Mouse (Mus musculus): ENCODE measurements around the gene Krtap2-4. TPM values are rescaled to one million over a fixed set of nuclear protein-coding genes. Genes with fewer than 3 reads are reported as not detected.

The Krtap2-4 gene
- polyA plus RNA-seq, 1 experiment from 2014 or later, result not detected

GRCm38 (mm10) chr11:99573164-99573563, 41.5 kb downstream of the Krtap2-4 start:
- H3K4me1 ChIP-seq (ENCODE audit: control insufficient read depth, insufficient read depth, low read length), result no peaks in the 10 kb centered on the region
- no peak for ATAC-seq (ENCODE audit: insufficient read depth, low FRiP score)
- H3K4me2 ChIP-seq (ENCODE audit: low read depth, low read length), result no peak overlapping the region
- H3K36me3 ChIP-seq (ENCODE audit: control insufficient read depth, insufficient read depth, low read length), result no peaks in the 10 kb centered on the region
- 58% methylated on average over 4 of the region's 4 CpGs for WGBS
- no peak overlapping the region for H3K27ac ChIP-seq (ENCODE audit: low read length)
- H3K9me3 ChIP-seq (replicated peaks; ENCODE audit: control insufficient read depth, low read length), result no peaks in the 10 kb centered on the region
- no peaks in the 10 kb centered on the region for H3K27me3 ChIP-seq (ENCODE audit: control insufficient read depth, insufficient read depth, low read length)
- no peak overlapping the region for H3K4me3 ChIP-seq (replicated peaks; ENCODE audit: low read length)
- H3K9ac ChIP-seq (ENCODE audit: low read length), result no peak overlapping the region

- ATAC-seq (ENCODE audit: insufficient read depth, low FRiP score), result no peak
- Histone ChIP-seq H3K36me3 (ENCODE audit: control insufficient read depth, insufficient read depth, low read length) (no peaks in the 10 kb centered on the region), H3K27ac (ENCODE audit: low read length) (no peak within 1 kb of the TSS), H3K4me1 (ENCODE audit: control insufficient read depth, insufficient read depth, low read length) (no peaks in the 10 kb centered on the region), H3K4me2 (ENCODE audit: low read depth, low read length) (no peak within 1 kb of the TSS), H3K9ac (ENCODE audit: low read length) (no peak within 1 kb of the TSS), H3K27me3 (ENCODE audit: control insufficient read depth, insufficient read depth, low read length) (no peaks in the 10 kb centered on the region), H3K4me3 (replicated peaks; ENCODE audit: low read length) (no peak within 1 kb of the TSS), H3K9me3 (replicated peaks; ENCODE audit: control insufficient read depth, low read length) (no peaks in the 10 kb centered on the region)
- 90% methylated on average over 7 of the region's 7 CpGs for whole genome bisulfite sequencing
Observed at GRCm38 (mm10) chr11:99566530-99566929, 48.1 kb downstream of the Krtap2-4 start, which contains the start of gene Krtap3-1. Krtap3-1 (minus strand) TSS chr11:99566630.

Other genes with a start within 250 kb of the Krtap2-4 start
- gene Krt28, start 239.9 kb downstream of the Krtap2-4 start, polyA plus RNA-seq (2015; fragmentation: Nextera tagmentation; extraction: Ambion mirVana), result 0.14 and 0.21 TPM in 2 replicates
- 22.3 and 24.1 TPM in 2 replicates for gene Krt10, start 225.5 kb downstream of the Krtap2-4 start, polyA plus RNA-seq (2015; fragmentation: Nextera tagmentation; extraction: Ambion mirVana)
- gene Krt12, start 192.6 kb downstream of the Krtap2-4 start, polyA plus RNA-seq (2015; fragmentation: Nextera tagmentation; extraction: Ambion mirVana), result 0.12 and 0.19 TPM in 2 replicates
- 16.6 and 23.3 TPM in 2 replicates for gene Krt20, start 176.7 kb downstream of the Krtap2-4 start, polyA plus RNA-seq (2015; fragmentation: Nextera tagmentation; extraction: Ambion mirVana)
- gene Krt23, start 121.7 kb downstream of the Krtap2-4 start, polyA plus RNA-seq (2015; fragmentation: Nextera tagmentation; extraction: Ambion mirVana), result 92.1 and 140 TPM in 2 replicates
- 0.14 TPM in 1 of 2 replicates, not detected in the other for gene Krt39, start 93.5 kb downstream of the Krtap2-4 start, polyA plus RNA-seq (2015; fragmentation: Nextera tagmentation; extraction: Ambion mirVana)
- gene Krt40, start 71.7 kb downstream of the Krtap2-4 start, polyA plus RNA-seq (2015; fragmentation: Nextera tagmentation; extraction: Ambion mirVana), result not detected in 2 replicates
- gene Krtap3-3, start 64.0 kb downstream of the Krtap2-4 start, polyA plus RNA-seq (2015; fragmentation: Nextera tagmentation; extraction: Ambion mirVana), result not detected in 2 replicates
- not detected in 2 replicates for gene Krtap3-2, start 58.0 kb downstream of the Krtap2-4 start, polyA plus RNA-seq (2015; fragmentation: Nextera tagmentation; extraction: Ambion mirVana)
- gene Gm11939, start 55.4 kb downstream of the Krtap2-4 start, polyA plus RNA-seq (2015; fragmentation: Nextera tagmentation; extraction: Ambion mirVana), result not detected in 2 replicates
- gene Krtap3-1, start 48.2 kb downstream of the Krtap2-4 start, polyA plus RNA-seq (2015; fragmentation: Nextera tagmentation; extraction: Ambion mirVana), result not detected in 2 replicates
- not detected in 2 replicates for gene Krtap1-5, start 33.8 kb downstream of the Krtap2-4 start, polyA plus RNA-seq (2015; fragmentation: Nextera tagmentation; extraction: Ambion mirVana)
- gene Krtap1-4, start 31.2 kb downstream of the Krtap2-4 start, polyA plus RNA-seq (2015; fragmentation: Nextera tagmentation; extraction: Ambion mirVana), result not detected in 2 replicates
- gene Krtap1-3, start 23.5 kb downstream of the Krtap2-4 start, polyA plus RNA-seq (2015; fragmentation: Nextera tagmentation; extraction: Ambion mirVana), result not detected in 2 replicates
- gene Krtap9-3, start 16.7 kb downstream of the Krtap2-4 start, polyA plus RNA-seq (2015; fragmentation: Nextera tagmentation; extraction: Ambion mirVana), result not detected in 2 replicates
- gene Gm11938, start 11.5 kb downstream of the Krtap2-4 start, polyA plus RNA-seq (2015; fragmentation: Nextera tagmentation; extraction: Ambion mirVana), result not detected in 2 replicates
- not detected in 2 replicates for gene Gm11937, start 4.7 kb downstream of the Krtap2-4 start, polyA plus RNA-seq (2015; fragmentation: Nextera tagmentation; extraction: Ambion mirVana)
- not detected in 2 replicates for gene Gm11562, start 5.6 kb upstream of the Krtap2-4 start, polyA plus RNA-seq (2015; fragmentation: Nextera tagmentation; extraction: Ambion mirVana)
- not detected in 2 replicates for gene Krtap4-1, start 13.4 kb upstream of the Krtap2-4 start, polyA plus RNA-seq (2015; fragmentation: Nextera tagmentation; extraction: Ambion mirVana)
- gene Krtap4-2, start 20.2 kb upstream of the Krtap2-4 start, polyA plus RNA-seq (2015; fragmentation: Nextera tagmentation; extraction: Ambion mirVana), result not detected in 2 replicates
- gene Krtap4-7, start 29.2 kb upstream of the Krtap2-4 start, polyA plus RNA-seq (2015; fragmentation: Nextera tagmentation; extraction: Ambion mirVana), result not detected in 2 replicates
- gene Gm11555, start 35.4 kb upstream of the Krtap2-4 start, polyA plus RNA-seq (2015; fragmentation: Nextera tagmentation; extraction: Ambion mirVana), result not detected in 2 replicates
- not detected in 2 replicates for gene Gm11563, start 44.1 kb upstream of the Krtap2-4 start, polyA plus RNA-seq (2015; fragmentation: Nextera tagmentation; extraction: Ambion mirVana)
- not detected in 2 replicates for gene Krtap4-6, start 51.1 kb upstream of the Krtap2-4 start, polyA plus RNA-seq (2015; fragmentation: Nextera tagmentation; extraction: Ambion mirVana)
- gene Gm14190, start 75.9 kb upstream of the Krtap2-4 start, polyA plus RNA-seq (2015; fragmentation: Nextera tagmentation; extraction: Ambion mirVana), result not detected in 2 replicates
- gene Gm14180, start 119.4 kb upstream of the Krtap2-4 start, polyA plus RNA-seq (2015; fragmentation: Nextera tagmentation; extraction: Ambion mirVana), result not detected in 2 replicates
- gene Gm11595, start 158.1 kb upstream of the Krtap2-4 start, polyA plus RNA-seq (2015; fragmentation: Nextera tagmentation; extraction: Ambion mirVana), result not detected in 2 replicates
- not detected in 2 replicates for gene Krtap4-8, start 165.9 kb upstream of the Krtap2-4 start, polyA plus RNA-seq (2015; fragmentation: Nextera tagmentation; extraction: Ambion mirVana)
- not detected in 2 replicates for gene Krtap4-9, start 170.4 kb upstream of the Krtap2-4 start, polyA plus RNA-seq (2015; fragmentation: Nextera tagmentation; extraction: Ambion mirVana)
- not detected in 2 replicates for gene Gm11596, start 178.6 kb upstream of the Krtap2-4 start, polyA plus RNA-seq (2015; fragmentation: Nextera tagmentation; extraction: Ambion mirVana)
- not detected in 2 replicates for gene Gm11569, start 184.1 kb upstream of the Krtap2-4 start, polyA plus RNA-seq (2015; fragmentation: Nextera tagmentation; extraction: Ambion mirVana)
- not detected in 2 replicates for gene Gm11554, start 189.6 kb upstream of the Krtap2-4 start, polyA plus RNA-seq (2015; fragmentation: Nextera tagmentation; extraction: Ambion mirVana)
- not detected in 2 replicates for gene Krtap4-13, start 195.0 kb upstream of the Krtap2-4 start, polyA plus RNA-seq (2015; fragmentation: Nextera tagmentation; extraction: Ambion mirVana)
- not detected in 2 replicates for gene Gm11564, start 200.8 kb upstream of the Krtap2-4 start, polyA plus RNA-seq (2015; fragmentation: Nextera tagmentation; extraction: Ambion mirVana)
- gene 2300003K06Rik, start 223.2 kb upstream of the Krtap2-4 start, polyA plus RNA-seq (2015; fragmentation: Nextera tagmentation; extraction: Ambion mirVana), result not detected in 2 replicates
- not detected in 2 replicates for gene Krtap4-16, start 236.8 kb upstream of the Krtap2-4 start, polyA plus RNA-seq (2015; fragmentation: Nextera tagmentation; extraction: Ambion mirVana)
- gene Gm11568, start 243.1 kb upstream of the Krtap2-4 start, polyA plus RNA-seq (2015; fragmentation: Nextera tagmentation; extraction: Ambion mirVana), result not detected in 2 replicates
- gene Gm11559, start 249.6 kb upstream of the Krtap2-4 start, polyA plus RNA-seq (2015; fragmentation: Nextera tagmentation; extraction: Ambion mirVana), result not detected in 2 replicates